Mouse (Mus musculus) testis, adult 2 months (tissue): ENCODE data around the gene Osbpl7. TPM values are rescaled to one million over a fixed set of nuclear protein-coding genes. Genes with fewer than 3 reads are reported as not detected.

ENCODE experiments used
- H3K27ac ChIP-seq: fragments of 200-500 bp; 2 replicates; pipeline ENCODE4 v1.5.1; 2012; ENCODE audit warnings: low read depth, low read length; ENCODE audit not compliant: control insufficient read depth, insufficient read depth
- H3K27me3 ChIP-seq: fragments of 200-500 bp; 2 replicates; pipeline ENCODE4 v1.6.1; 2012; ENCODE audit warnings: mild to moderate bottlenecking, low read length, moderate library complexity; ENCODE audit not compliant: control insufficient read depth, insufficient read depth
- H3K36me3 ChIP-seq: fragments of 200-500 bp; 2 replicates; pipeline ENCODE4 v1.6.1; 2012; ENCODE audit warnings: mild to moderate bottlenecking, low read length; ENCODE audit not compliant: control insufficient read depth, insufficient read depth
- H3K4me1 ChIP-seq: fragments of 200-500 bp; 2 replicates; pipeline ENCODE4 v1.6.1; 2012; ENCODE audit warnings: low read length; ENCODE audit not compliant: control insufficient read depth, insufficient read depth
- H3K4me3 ChIP-seq: fragments of 200-500 bp; 2 replicates; pipeline ENCODE4 v1.5.1; 2012; ENCODE audit warnings: low read depth, mild to moderate bottlenecking, low read length, moderate library complexity, mixed read lengths; ENCODE audit not compliant: control insufficient read depth
- CTCF ChIP-seq: fragments of 200-500 bp; IDR thresholded peaks from 2 replicates; pipeline ENCODE4 v1.5.1; 2012; ENCODE audit warnings: low read depth, mild to moderate bottlenecking, inconsistent platforms, low read length, moderate library complexity; ENCODE audit not compliant: control insufficient read depth, insufficient read depth, insufficient replicate concordance
- POLR2A ChIP-seq: fragments of 200-500 bp; IDR thresholded peaks from 2 replicates; pipeline ENCODE4 v1.6.1; 2012; ENCODE audit warnings: low read depth, mild to moderate bottlenecking, inconsistent platforms, low read length, moderate library complexity; ENCODE audit not compliant: control insufficient read depth
- polyA plus RNA-seq: library from polyadenylated mRNA; depleted of rRNA; stranded (reverse); fragments of >200 nt; gene quantifications from 2 replicates; pipeline ENCODE4 v1.2.3, GENCODE M21; 2012

Osbpl7 gene
- polyA plus RNA-seq, 1 experiment = 82.3 TPM

DNA sequence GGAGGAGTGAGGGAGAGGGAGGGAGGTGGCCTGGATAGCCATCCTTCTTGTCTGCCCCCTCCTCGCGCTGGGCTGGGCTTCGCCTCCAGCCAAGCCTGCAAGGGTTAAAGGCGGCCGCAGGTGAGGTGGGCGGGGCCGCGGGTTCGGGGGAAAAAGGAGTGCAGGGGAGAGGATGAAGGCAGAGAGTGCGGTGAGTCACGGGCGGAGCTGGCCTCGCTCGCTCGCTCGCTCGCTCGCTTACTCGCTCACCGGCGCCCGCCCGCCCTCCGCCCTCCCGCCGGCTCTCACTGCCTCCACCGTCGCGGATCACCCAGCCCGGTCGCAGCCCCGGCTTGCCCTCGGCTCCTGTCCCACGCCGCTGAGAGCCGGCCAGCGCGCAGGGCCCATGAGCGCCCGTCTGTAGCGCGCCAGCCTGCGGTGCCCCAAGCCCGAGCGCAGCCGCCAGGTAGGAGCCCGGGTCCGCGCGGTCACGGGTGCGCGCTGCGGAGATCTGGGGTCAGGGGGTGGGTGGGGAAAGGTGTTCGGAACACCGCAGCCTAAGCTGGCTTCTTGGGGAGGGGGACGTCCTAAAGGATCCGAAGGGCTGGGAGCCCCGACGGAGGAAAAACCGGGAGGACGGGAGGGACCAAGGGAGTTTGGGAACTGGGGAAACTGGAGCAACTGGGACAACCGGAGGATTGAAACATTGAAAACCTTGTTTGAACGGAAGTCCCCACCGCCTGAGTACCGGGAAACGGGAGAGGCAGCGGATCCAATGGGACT is 31.7 kb upstream of the Osbpl7 start:
- Histone ChIP-seq H3K27me3 (peaks cover 3% of the 10 kb centered on the region), H3K4me3 (peak overlapping the region; percentile 17), H3K4me1 (peaks cover 8% of the 10 kb centered on the region), H3K36me3 (no peaks in the 10 kb centered on the region), H3K27ac (no peak overlapping the region)
- TF ChIP-seq CTCF (no peak), POLR2A (no peak)

DNA sequence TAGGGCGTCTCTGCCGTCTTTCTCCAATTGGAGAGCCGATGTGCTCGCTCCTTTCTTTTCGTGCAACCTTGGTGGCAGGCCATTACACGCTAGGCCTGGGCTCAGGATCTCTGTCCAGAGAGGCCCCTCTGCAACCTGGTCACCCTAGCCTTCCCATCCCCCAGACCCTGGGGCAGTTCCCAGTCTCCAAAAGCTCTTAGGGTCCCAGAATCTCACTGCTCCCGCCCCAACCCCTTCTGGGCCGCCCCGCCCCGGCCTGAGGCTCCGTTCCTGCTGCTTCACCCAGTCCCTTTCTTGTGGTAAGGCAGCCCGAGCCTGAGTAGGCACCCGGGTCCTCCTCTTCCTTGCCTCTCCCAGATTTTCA is 31.1 kb upstream of the Osbpl7 start:
- no peak for TF ChIP-seq CTCF
- no peak for TF ChIP-seq POLR2A
- H3K4me3 ChIP-seq = no peak overlapping the region; the same call in 1 of the 2 replicates
- H3K27ac ChIP-seq = no peak overlapping the region
- no peaks in the 10 kb centered on the region for H3K36me3 ChIP-seq
- peaks cover 8% of the 10 kb centered on the region for H3K4me1 ChIP-seq
- peaks cover 3% of the 10 kb centered on the region for H3K27me3 ChIP-seq

DNA sequence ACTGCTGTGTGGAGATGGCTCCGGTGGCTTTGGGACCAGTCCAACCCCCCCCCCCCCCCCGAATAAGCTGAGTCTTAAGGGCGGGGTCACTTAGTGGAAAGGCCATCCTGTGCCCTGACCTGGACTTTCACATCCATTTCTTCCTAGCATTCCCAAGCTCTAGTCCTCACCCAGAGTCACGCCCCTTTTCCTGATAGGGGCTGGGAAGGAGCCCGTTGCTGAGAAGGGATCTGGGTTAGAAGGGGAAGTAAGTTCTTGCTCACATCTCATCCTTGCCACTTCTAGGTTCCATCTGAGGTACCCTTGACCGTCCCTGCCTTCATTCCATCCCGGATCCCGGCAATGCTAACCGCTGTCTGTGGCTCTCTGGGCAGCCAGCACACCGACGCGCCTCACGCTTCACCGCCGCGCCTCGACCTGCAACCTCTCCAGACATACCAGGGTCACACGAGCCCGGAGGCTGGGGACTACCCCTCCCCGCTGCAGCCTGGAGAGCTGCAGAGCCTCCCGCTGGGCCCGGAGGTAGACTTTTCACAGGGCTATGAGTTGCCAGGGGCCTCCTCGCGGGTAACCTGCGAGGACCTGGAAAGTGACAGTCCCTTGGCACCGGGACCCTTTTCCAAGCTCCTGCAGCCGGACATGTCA is 29.2 kb upstream of the Osbpl7 start:
- Histone ChIP-seq H3K4me3 (peak overlapping the region; percentile 91), H3K36me3 (no peaks in the 10 kb centered on the region), H3K4me1 (peaks cover 18% of the 10 kb centered on the region), H3K27ac (no peak overlapping the region), H3K27me3 (peaks cover 3% of the 10 kb centered on the region)
- TF ChIP-seq CTCF = no peak
- TF ChIP-seq POLR2A = no peak

DNA sequence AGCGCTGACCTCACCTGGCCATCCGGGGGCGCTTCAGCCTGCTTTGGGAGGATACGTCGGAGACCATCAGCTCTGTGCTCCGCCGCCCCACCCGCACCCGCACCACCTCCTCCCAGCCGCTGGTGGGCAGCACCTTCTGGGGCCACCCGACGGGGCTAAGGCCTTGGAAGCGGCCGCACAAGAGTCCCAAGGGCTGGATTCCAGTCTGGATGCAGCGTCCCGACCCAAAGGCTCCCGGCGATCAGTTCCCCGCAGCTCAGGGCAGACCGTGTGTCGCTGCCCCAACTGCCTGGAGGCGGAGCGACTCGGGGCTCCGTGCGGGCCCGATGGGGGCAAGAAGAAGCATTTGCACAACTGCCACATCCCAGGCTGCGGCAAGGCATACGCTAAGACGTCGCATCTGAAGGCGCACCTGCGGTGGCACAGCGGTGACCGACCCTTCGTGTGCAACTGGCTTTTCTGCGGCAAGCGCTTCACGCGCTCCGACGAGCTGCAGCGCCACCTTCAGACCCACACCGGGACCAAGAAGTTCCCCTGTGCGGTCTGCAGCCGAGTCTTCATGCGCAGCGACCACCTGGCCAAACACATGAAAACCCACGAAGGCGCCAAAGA is 28.4 kb upstream of the Osbpl7 start:
- Histone ChIP-seq H3K27me3 (peaks cover 3% of the 10 kb centered on the region), H3K27ac (no peak overlapping the region), H3K4me3 (peak overlapping the region; percentile 91), H3K4me1 (peaks cover 18% of the 10 kb centered on the region), H3K36me3 (no peaks in the 10 kb centered on the region)
- TF ChIP-seq CTCF = peak; percentile 59; the same call in 1 of the 2 replicates
- no peak; the same call in 1 of the 2 replicates for TF ChIP-seq POLR2A

DNA sequence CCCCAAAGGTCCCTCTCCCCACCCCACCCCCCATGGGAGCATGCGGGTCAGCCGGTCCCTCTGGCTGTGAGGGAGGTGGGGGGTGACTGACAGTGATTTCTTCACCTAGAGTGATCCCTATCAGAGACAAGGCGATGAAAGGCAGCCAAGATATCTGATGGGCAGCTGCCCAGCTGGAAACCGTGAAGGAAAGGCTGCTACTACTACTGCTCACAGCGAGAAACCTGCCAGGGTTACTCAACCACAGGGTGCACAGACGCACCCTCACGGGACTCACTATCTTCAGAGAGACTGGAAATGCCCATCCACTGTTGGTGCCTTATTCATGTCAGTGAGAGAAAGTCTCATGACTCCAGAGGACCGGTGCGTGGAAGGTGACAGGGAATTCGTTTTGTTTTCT is 25.5 kb upstream of the Osbpl7 start:
- Histone ChIP-seq H3K27ac (no peak overlapping the region), H3K36me3 (no peaks in the 10 kb centered on the region), H3K27me3 (peaks cover 3% of the 10 kb centered on the region), H3K4me1 (peaks cover 18% of the 10 kb centered on the region), H3K4me3 (no peak overlapping the region)
- TF ChIP-seq POLR2A = no peak
- no peak for TF ChIP-seq CTCF

DNA sequence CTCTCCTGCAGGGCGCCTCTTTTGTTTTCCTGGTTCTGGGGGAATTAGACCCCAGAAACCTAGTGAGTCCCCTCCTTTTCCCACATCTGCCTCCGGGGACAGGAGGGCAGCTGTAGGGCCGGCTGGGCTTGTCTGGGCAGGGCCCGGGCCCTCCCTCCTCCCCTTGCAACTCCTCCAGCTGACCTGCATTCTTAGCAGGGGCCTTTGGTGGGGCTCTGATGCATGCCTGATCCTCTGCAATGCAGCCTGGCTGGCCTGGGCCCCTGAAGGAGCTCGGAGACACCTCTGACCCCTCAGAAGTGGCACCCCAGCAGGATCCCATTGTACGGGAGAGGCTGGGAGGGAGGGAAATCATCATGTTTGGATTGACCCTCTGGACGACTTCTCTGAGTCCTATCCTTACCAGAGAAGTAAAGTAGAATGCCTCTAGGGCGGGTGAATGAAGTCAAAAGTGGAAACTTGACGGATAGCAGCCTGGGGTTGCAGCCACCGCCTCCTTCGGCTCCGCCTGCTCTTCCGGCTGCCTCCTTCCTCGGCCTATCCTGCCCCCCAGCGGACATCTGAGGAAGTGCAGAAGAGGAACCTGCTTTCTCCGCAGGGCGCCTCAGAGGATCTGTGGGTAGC is 24.6 kb upstream of the Osbpl7 start:
- H3K27me3 ChIP-seq = peaks cover 3% of the 10 kb centered on the region
- H3K4me1 ChIP-seq = peaks cover 27% of the 10 kb centered on the region
- H3K36me3 ChIP-seq = no peaks in the 10 kb centered on the region
- peak overlapping the region; percentile 32 for H3K4me3 ChIP-seq
- H3K27ac ChIP-seq = no peak overlapping the region
- TF ChIP-seq CTCF (peak; percentile 98), POLR2A (no peak)
